Mouse (Mus musculus) neural tube, embryonic 12.5 days (tissue): ENCODE measurements at regions not wholly inside any gene's neighbourhood (a gene's known extent, or its start where the extent isn't known, plus 50 kb on each side); places are given as distances from the start of the nearest gene placed in this dataset.

ENCODE experiments used
- ATAC-seq: fragments of 200-750 bp; cut with Nextera tagmentation; 2 replicates; pipeline ENCODE4 v1.8.0; 2017; ENCODE audit warnings: low read depth, mild to moderate bottlenecking, moderate TSS enrichment, moderate library complexity; ENCODE audit not compliant: low FRiP score
- H3K27ac ChIP-seq: fragments of 300-500 bp; sonication (generic); 2 replicates; pipeline ENCODE4 v1.5.1; 2016
- H3K27me3 ChIP-seq: fragments of 300-500 bp; sonication (generic); replicated peaks from 2 replicates; pipeline ENCODE4 v1.6.1; 2016; ENCODE audit warnings: mild to moderate bottlenecking
- H3K36me3 ChIP-seq: fragments of 300-500 bp; sonication (generic); 2 replicates; pipeline ENCODE4 v1.6.1; 2016; ENCODE audit warnings: mild to moderate bottlenecking
- H3K4me1 ChIP-seq: fragments of 300-500 bp; sonication (generic); 2 replicates; pipeline ENCODE4 v1.6.1; 2016
- H3K4me2 ChIP-seq: fragments of 300-500 bp; sonication (generic); replicated peaks from 2 replicates; pipeline ENCODE4 v1.6.1; 2016; ENCODE audit warnings: mild to moderate bottlenecking
- H3K4me3 ChIP-seq: fragments of 300-500 bp; sonication (generic); 2 replicates; pipeline ENCODE4 v1.5.1; 2016
- H3K9ac ChIP-seq: fragments of 300-500 bp; sonication (generic); 2 replicates; pipeline ENCODE4 v1.6.1; 2016; ENCODE audit warnings: mild to moderate bottlenecking
- H3K9me3 ChIP-seq: fragments of 300-500 bp; sonication (generic); 2 replicates; pipeline ENCODE4 v1.6.1; 2016; ENCODE audit warnings: mild to moderate bottlenecking
- WGBS: fragments of 180-500 bp; shearing (Covaris S2); methylation state at CpG from one replicate; pipeline ENCODE4 v1.1.7; 2016; 5-methylcytosine and 5-hydroxymethylcytosine counted together

DNA sequence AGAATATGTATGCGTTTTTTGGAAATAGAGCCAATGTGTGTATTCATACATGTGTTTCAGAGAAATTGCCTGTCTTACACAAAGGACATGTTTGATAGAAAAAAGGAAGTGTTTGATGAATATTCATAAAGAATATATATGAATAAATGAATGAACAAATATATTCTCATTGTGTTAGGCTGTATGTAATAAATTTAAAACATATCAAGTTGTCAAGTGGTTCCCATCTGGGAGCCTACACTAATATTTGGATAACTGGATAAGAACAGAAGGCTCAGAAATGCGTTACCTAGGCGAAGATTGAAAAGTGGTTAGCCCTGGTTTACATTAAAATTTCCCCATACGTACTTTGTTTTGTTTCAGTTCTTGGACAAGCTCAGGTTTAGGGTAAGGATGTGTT lies 1369.7 kb downstream of the Slc22a22 start:
- ATAC-seq = no peak

DNA sequence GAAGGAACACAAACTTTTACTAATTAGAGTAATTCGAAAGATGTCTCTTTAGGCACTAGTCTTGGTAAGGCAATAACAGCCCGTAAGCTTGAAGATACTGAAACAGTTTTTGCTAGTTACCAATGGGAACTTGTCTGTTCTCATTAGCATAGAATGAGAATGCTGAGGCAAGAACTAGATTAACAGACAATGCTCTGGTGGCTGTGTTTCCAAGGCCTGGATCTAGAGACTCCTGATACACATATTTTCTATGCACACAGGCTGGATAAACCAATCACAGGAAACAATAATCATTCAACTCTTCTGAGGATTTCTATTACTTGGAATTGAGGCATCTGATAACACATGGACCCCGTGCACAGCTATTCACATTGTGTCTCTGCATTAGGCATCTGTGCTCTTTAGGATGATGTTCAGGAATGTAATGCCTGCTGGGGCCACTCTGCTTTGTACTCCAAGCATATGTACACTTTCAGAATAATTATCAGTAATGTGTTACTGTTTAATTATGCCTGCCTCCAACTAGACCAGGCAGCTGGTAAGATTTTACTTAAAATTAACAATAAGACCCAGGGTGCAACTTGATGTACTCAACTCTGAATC lies 1377.2 kb downstream of the Slc22a22 start:
- H3K36me3 ChIP-seq = no peaks in the 10 kb centered on the region
- no peaks in the 10 kb centered on the region for H3K27me3 ChIP-seq
- no peaks in the 10 kb centered on the region for H3K9me3 ChIP-seq
- no peak overlapping the region for H3K4me3 ChIP-seq
- no peaks in the 10 kb centered on the region for H3K4me1 ChIP-seq
- no peak overlapping the region for H3K27ac ChIP-seq
- H3K9ac ChIP-seq = no peak overlapping the region
- no peak for ATAC-seq
- 88% methylated on average over 3 of the region's 3 CpGs for WGBS
- H3K4me2 ChIP-seq = no peak overlapping the region

More for the DNA sequence above, 1369.7 kb downstream of the Slc22a22 start:
- Histone ChIP-seq H3K9me3 (no peaks in the 10 kb centered on the region), H3K9ac (no peak overlapping the region), H3K4me3 (no peak overlapping the region), H3K36me3 (no peaks in the 10 kb centered on the region), H3K27me3 (no peaks in the 10 kb centered on the region), H3K4me1 (no peaks in the 10 kb centered on the region), H3K27ac (no peak overlapping the region), H3K4me2 (no peak overlapping the region)
- WGBS = 80% methylated on average over 4 of the region's 4 CpGs

DNA sequence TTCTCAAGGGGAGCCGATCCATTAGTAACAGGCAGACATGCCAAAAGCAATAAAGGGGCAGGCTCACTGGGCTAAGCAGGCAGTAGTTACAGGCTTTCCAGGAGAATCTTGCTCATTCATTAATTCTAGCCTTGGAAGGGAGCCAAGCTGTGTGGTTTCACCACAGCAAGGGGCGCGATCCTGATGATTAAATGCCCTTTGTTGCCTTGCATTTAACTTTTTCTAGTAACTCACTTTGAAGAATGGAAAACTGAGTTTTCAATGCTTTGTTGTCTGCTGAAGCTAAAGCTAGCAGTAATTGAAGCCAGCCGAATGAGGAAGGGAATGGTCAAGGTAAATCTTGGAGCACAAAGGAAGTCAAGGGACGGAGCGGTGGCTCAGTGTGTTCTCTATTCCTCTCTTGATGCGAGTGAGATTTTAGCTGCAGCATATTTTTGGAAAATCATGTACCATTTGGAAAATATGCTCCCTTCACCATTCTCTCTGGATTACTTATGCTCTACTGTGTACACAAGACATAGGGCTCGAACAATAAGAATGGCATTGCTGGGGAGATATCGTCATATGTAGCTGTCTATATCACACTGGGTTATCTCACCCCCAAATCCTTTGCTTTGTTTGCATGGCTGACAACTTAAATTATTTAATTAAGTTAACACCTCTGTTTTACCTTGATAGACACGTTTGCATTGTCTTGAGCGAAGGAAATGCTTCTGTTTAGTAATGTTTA lies 1399.4 kb downstream of the Slc22a22 start:
- no peak overlapping the region for H3K27ac ChIP-seq
- no peaks in the 10 kb centered on the region for H3K27me3 ChIP-seq
- H3K36me3 ChIP-seq = no peaks in the 10 kb centered on the region
- no peak overlapping the region for H3K4me3 ChIP-seq
- peak overlapping the region; percentile 44 for H3K4me2 ChIP-seq
- 34% methylated on average over 11 of the region's 11 CpGs for WGBS
- 0 out of 2 replicates have a peak, but pooled peaks cover 12% of the 10 kb centered on the region for H3K4me1 ChIP-seq
- H3K9me3 ChIP-seq = no peaks in the 10 kb centered on the region
- peak; percentile 92 for ATAC-seq
- no peak overlapping the region for H3K9ac ChIP-seq

DNA sequence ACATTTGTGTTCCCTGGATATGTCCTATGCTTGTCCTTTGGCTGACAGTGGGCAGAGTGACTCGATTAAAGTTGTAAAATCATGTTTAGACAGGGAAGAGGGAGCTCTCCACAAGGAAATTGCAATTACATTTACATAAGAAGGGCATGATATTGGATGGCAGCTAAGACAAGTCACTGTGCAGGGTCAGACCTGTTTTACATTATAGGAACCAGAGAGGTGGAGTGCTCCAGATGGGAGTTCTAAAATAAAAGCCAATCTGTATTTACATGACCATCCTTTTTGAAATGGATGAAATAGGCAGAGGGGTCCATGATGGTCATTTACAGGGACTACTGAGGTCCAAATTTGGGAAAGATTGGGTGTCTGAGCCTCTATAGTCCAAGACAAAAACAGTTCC lies 1400.3 kb downstream of the Slc22a22 start:
- Histone ChIP-seq H3K27ac (no peak overlapping the region), H3K27me3 (no peaks in the 10 kb centered on the region), H3K9me3 (no peaks in the 10 kb centered on the region), H3K4me1 (0 out of 2 replicates have a peak, but pooled peaks cover 12% of the 10 kb centered on the region), H3K4me2 (no peak overlapping the region), H3K9ac (no peak overlapping the region), H3K4me3 (no peak overlapping the region), H3K36me3 (no peaks in the 10 kb centered on the region)
- peak; percentile 29 for ATAC-seq
- 21% methylated on average over 1 of the region's 1 CpGs for WGBS

DNA sequence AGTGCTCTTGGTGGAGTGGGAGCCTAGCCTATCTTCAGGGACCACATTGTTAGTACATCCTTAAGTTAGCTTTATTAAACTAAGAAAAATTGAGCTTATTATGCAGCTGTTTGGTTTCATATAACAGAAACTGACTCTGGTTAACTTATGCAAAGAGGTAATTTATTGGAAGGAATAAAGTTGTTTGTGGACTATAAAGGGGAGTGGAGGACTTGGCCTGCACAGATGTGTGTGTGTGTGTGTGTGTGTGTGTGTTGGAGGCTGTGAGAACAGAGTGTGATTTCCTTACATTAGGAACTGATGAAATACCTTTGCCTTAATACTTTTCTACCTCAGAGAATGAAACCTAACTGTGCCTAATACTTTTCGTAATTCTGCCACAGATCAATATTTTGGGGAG lies 1400.7 kb downstream of the Slc22a22 start:
- H3K27ac ChIP-seq = no peak overlapping the region
- H3K4me3 ChIP-seq = no peak overlapping the region
- ATAC-seq = no peak
- no peaks in the 10 kb centered on the region for H3K27me3 ChIP-seq
- H3K9me3 ChIP-seq = no peaks in the 10 kb centered on the region
- 93% methylated on average over 1 of the region's 1 CpGs for WGBS
- H3K4me1 ChIP-seq = 0 out of 2 replicates have a peak, but pooled peaks cover 12% of the 10 kb centered on the region
- no peak overlapping the region for H3K4me2 ChIP-seq
- no peaks in the 10 kb centered on the region for H3K36me3 ChIP-seq
- H3K9ac ChIP-seq = no peak overlapping the region

DNA sequence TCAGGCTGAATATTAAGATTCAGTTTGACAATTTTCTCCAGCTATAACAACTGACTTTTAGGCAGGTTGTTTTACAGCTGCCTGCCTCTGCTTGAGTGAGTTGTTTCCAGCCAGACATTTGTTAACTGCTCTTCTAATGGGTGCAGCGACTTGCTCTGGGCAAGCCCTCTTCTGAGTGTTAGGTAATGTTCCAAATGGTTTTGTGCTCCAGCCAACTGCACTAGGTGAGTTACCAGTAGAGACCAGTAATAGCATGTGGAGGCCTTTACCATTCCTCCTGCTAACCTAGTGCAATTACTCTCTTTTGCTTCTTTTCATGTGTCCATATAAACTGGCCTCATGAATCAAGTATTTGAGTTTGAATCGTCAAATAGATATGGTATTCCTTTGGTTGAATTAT lies 1407.9 kb downstream of the Slc22a22 start:
- H3K27me3 ChIP-seq = no peaks in the 10 kb centered on the region
- H3K9me3 ChIP-seq = no peaks in the 10 kb centered on the region
- H3K9ac ChIP-seq = no peak overlapping the region
- no peaks in the 10 kb centered on the region for H3K4me1 ChIP-seq
- H3K36me3 ChIP-seq = no peaks in the 10 kb centered on the region
- no peak overlapping the region for H3K4me3 ChIP-seq
- no peak overlapping the region for H3K27ac ChIP-seq
- H3K4me2 ChIP-seq = no peak overlapping the region
- no peak for ATAC-seq
- WGBS = 88% methylated on average over 2 of the region's 2 CpGs

DNA sequence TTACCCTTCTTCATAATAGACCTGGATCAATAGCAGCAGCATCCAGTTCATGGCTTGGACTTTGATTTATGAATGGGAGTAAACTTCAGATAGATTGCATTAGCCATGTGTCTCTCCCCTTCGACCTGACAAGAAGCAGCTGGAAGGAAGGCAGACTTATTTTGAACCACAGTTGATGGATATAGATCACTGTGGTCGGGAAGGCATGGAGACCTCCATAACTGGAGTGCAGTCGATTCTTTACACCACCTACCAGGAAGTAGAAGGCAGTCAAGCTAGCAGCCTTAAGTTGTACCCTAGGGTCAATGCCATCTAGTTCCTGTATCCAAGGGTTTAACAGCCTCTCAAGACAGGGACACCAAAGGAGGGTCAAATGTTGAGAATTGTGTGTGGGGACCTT lies 1410.2 kb downstream of the Slc22a22 start:
- 58% methylated on average over 3 of the region's 3 CpGs for WGBS
- ATAC-seq = no peak
- no peak overlapping the region for H3K9ac ChIP-seq
- H3K27me3 ChIP-seq = no peaks in the 10 kb centered on the region
- H3K9me3 ChIP-seq = no peaks in the 10 kb centered on the region
- no peak overlapping the region for H3K4me2 ChIP-seq
- H3K27ac ChIP-seq = no peak overlapping the region
- no peak overlapping the region for H3K4me3 ChIP-seq
- H3K36me3 ChIP-seq = no peaks in the 10 kb centered on the region
- no peaks in the 10 kb centered on the region for H3K4me1 ChIP-seq

DNA sequence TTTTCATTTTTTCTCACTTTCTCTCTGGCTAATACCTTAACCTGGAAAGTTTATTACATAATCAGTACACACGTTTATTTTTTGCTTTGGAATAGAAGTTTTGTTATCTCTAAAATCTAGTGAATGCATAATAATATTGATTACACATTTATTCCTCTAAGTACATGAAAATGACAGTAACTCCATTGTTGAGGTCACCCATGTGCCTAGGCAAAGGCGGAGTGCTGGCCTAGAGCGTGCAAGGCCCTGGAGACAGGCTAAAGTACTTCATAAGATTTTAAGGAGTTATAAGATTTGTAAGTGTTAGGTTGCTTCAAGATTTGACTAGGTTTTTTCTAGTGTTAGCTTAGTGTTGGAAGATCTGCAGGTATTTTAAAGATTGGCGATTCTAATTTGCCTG lies 1410.9 kb downstream of the Slc22a22 start:
- Histone ChIP-seq H3K4me2 (no peak overlapping the region), H3K4me3 (no peak overlapping the region), H3K9ac (no peak overlapping the region), H3K27me3 (no peaks in the 10 kb centered on the region), H3K36me3 (no peaks in the 10 kb centered on the region), H3K27ac (no peak overlapping the region), H3K9me3 (no peaks in the 10 kb centered on the region), H3K4me1 (no peaks in the 10 kb centered on the region)
- peak; percentile 54; the same call in 1 of the 2 replicates for ATAC-seq
- WGBS = 73% methylated on average over 4 of the region's 4 CpGs

DNA sequence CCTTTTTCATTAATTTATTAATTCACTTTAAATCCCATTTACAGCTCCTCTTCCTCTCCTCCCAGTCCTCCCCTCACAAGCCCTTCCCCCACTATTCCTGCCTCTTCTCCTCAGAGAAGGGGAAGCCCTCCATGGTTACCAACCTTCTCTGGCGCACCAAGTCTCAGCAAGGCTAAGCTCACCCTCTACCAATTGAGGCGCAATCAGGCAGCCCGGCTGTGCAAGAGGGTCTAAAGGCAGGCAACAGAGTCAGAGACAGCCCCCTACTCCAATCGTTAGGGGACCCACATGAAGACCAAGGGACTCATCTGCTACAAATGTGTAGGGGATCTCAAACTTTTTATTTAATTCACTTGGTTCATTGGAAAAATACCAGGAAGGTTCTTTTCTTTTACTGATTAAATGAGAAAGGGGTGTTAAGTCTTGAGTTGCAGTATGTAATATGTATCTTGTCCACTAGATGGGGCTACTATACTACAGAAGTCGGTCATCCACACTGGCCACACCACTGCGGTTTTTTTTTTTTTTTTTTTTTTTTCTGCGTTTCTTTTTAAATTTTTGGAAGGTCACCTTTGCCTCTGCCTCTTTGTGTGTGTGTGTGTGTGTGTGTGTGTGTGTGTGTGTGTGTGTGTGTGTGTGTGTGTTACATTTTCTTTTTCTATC lies 1411.4 kb downstream of the Slc22a22 start:
- 40% methylated on average over 7 of the region's 7 CpGs for WGBS
- Histone ChIP-seq H3K4me3 (no peak overlapping the region), H3K27ac (no peak overlapping the region), H3K4me2 (no peak overlapping the region), H3K27me3 (no peaks in the 10 kb centered on the region), H3K9me3 (no peaks in the 10 kb centered on the region), H3K36me3 (no peaks in the 10 kb centered on the region), H3K9ac (no peak overlapping the region), H3K4me1 (no peaks in the 10 kb centered on the region)
- ATAC-seq = peak; percentile 80

DNA sequence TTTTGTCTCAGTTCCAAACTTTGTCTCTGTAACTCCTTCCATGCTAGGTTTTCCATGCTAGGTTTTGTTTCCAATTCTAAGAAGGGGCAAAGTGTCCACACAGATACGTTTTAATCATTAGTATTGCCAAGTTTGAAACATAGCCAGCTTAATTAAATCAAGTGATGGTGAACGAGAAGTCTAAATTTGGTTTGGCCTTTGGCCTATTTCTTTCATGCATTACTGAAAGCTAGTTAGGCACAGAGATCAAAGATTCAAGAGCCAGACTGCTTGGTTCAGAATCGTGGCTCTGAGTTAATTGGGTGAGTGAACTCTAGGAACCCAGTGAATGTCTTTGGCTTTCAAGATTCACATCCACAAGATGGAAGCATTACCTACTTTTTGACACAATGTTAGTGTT lies 1414.8 kb downstream of the Slc22a22 start:
- H3K9ac ChIP-seq = no peak overlapping the region
- no peak overlapping the region for H3K27ac ChIP-seq
- no peaks in the 10 kb centered on the region for H3K27me3 ChIP-seq
- H3K4me2 ChIP-seq = no peak overlapping the region
- 87% methylated on average over 3 of the region's 3 CpGs for WGBS
- H3K36me3 ChIP-seq = no peaks in the 10 kb centered on the region
- no peak overlapping the region for H3K4me3 ChIP-seq
- no peak for ATAC-seq
- H3K4me1 ChIP-seq = no peaks in the 10 kb centered on the region
- no peaks in the 10 kb centered on the region for H3K9me3 ChIP-seq

DNA sequence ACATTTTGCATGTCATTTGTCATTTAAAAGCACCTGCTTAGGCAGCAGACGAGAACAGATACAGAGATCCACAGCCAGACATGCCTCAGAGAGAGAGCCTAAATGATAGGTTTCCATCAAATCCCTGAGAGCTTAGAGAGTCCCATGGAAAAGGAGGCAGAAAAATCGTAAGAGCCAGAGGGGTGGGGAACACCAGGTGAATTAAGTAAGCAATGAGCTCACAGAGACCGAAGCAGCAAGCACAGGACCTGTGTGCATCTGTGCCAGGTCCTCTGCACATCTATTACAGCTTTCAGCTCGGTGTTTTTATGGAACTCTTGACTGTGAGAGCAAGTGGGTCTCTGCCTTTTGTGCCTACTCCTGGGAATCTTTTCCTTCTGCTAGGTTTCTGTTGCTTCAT lies 1416.1 kb downstream of the Slc22a22 start:
- H3K4me1 ChIP-seq = no peaks in the 10 kb centered on the region
- H3K27me3 ChIP-seq = no peaks in the 10 kb centered on the region
- H3K9ac ChIP-seq = no peak overlapping the region
- no peak overlapping the region for H3K4me2 ChIP-seq
- 77% methylated on average over 4 of the region's 4 CpGs for WGBS
- H3K9me3 ChIP-seq = no peaks in the 10 kb centered on the region
- no peak overlapping the region for H3K4me3 ChIP-seq
- no peak overlapping the region for H3K27ac ChIP-seq
- no peak for ATAC-seq
- no peaks in the 10 kb centered on the region for H3K36me3 ChIP-seq

DNA sequence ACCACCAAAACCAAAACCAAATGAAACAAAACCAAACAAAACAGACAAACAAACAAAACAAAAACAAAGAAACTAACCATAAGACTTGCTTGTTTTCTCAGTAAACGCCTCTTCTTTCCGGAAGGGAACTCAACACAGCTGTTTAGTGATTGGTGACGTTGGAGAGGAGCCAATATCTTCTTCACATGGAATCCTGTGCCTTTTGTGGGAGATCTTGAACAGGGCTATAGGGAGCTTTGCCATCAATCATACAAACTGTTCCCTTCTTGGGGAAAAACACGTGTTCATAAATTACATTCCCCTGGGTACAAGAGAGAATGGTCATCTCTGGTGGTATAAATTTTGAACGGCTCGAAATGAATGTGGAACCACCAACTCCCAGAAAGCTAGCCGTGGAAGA lies 1426.7 kb downstream of the Slc22a22 start:
- Histone ChIP-seq H3K27me3 (no peaks in the 10 kb centered on the region), H3K4me2 (no peak overlapping the region), H3K27ac (no peak overlapping the region), H3K36me3 (no peaks in the 10 kb centered on the region), H3K9ac (no peak overlapping the region), H3K9me3 (no peaks in the 10 kb centered on the region), H3K4me1 (no peaks in the 10 kb centered on the region), H3K4me3 (no peak overlapping the region)
- no peak for ATAC-seq
- WGBS = 51% methylated on average over 7 of the region's 7 CpGs
